Mouse (Mus musculus) layer of hippocampus, adult 2 months (tissue): ENCODE results near the gene Pnpla2. TPM values are rescaled to one million over a fixed set of nuclear protein-coding genes. Genes with fewer than 3 reads are reported as not detected.

Experiments
- DNase-seq, 2 experiments: peaks; one replicate each; pipeline ENCODE4 v3.0.0; 2022; ENCODE audit warnings: low spot score in 2 of 2
- H3K27ac ChIP-seq: fragments of 200-600 bp; 2 replicates; pipeline ENCODE4 v1.8.1; 2022
- H3K4me3 ChIP-seq: fragments of 200-600 bp; 2 replicates; pipeline ENCODE4 v1.8.1; 2022; ENCODE audit warnings: mild to moderate bottlenecking
- CTCF ChIP-seq: fragments of 200-600 bp; conservative IDR thresholded peaks from 2 replicates; pipeline ENCODE4 v1.8.1; 2022; ENCODE audit warnings: antibody characterized with exemption, mild to moderate bottlenecking, moderate library complexity
- total RNA-seq, 2 experiments: library from RNA; stranded (reverse); gene quantifications; 2 replicates each; pipeline ENCODE4 v1.2.3; 2021

The Pnpla2 gene
- total RNA-seq, 2 experiments from 2014 or later, result 25.1 to 28.3 TPM

DNA sequence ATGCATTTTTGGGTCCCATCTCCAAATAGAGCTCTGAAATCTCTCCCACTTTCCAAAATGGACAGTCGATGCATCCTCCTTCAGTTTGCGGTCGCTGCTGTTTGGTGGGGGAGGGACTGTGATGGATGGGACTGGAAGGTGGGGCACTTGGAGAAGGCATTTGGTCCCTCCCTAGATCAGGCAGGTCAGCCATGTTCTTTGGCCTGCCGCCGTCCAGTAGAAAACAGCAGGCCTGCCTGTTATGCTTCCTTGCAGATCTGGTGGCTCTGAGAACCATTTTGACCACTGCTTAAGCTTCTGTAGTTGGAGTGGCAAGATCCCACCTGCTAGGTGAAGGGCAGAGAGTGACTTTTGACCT is 13.1 kb downstream of the Pnpla2 start:
- peak overlapping the region; percentile 59 for H3K4me3 ChIP-seq
- DNase-seq, result no peak
- H3K27ac ChIP-seq, result peak overlapping the region; percentile 74
- TF ChIP-seq CTCF, result no peak

DNA sequence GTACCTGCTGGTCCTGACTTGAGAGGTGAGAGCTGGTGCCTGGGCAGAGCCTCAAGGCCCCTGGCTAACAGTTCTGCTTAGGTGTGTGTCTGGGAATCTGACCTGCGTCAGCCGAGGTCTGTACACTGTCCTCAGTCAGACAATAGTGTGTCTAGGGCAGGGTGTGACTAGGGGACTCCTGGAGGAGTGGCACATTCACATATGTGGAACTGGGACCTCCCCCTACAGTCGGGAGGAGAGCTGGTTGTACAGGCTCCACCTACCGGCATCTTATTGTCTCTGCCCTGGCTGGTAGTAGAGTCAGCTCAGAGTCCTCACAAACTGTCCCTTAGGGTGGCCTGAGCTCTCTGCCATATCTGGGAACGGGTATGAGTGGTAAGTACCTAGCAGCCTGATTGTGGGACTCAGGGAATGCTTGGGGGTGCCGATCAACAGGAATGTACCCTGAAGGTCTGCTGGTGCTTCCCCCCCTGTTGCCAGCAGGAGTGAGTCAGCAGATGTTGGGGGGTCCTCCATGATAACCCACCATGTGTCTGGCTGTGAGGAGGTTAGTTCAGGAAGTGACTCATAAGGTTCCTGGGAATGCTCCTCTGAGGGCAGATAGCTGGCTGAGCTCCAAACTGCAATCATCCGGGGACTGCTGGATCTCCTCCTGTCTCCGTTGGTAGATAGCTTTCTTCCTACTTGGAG is 13.7 kb downstream of the Pnpla2 start:
- Histone ChIP-seq H3K4me3 (peak overlapping the region; percentile 59), H3K27ac (peak overlapping the region; percentile 74)
- TF ChIP-seq CTCF, result peak; percentile 74
- peak; percentile 38 to 47 for DNase-seq

DNA sequence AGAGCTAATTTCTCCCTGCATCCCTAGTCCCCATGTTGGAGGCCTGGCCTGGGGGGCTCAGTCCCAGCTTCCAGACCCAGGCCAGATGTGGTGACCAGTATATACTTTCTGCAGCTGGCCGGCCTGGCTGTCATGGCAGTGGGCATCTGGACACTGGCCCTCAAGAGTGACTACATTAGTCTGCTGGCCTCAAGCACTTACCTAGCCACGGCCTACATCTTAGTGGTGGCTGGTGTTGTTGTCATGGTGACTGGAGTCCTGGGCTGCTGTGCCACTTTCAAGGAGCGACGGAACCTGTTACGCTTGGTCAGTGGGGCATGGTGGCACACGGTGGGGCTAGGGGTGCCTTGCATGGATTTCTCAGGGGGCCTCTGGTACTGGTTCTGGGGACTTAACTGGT is 14.4 kb downstream of the Pnpla2 start:
- no peak for DNase-seq
- peak overlapping the region; percentile 74 for H3K27ac ChIP-seq
- peak overlapping the region; percentile 27; the same call in 1 of the 2 replicates for H3K4me3 ChIP-seq
- TF ChIP-seq CTCF, result no peak

DNA sequence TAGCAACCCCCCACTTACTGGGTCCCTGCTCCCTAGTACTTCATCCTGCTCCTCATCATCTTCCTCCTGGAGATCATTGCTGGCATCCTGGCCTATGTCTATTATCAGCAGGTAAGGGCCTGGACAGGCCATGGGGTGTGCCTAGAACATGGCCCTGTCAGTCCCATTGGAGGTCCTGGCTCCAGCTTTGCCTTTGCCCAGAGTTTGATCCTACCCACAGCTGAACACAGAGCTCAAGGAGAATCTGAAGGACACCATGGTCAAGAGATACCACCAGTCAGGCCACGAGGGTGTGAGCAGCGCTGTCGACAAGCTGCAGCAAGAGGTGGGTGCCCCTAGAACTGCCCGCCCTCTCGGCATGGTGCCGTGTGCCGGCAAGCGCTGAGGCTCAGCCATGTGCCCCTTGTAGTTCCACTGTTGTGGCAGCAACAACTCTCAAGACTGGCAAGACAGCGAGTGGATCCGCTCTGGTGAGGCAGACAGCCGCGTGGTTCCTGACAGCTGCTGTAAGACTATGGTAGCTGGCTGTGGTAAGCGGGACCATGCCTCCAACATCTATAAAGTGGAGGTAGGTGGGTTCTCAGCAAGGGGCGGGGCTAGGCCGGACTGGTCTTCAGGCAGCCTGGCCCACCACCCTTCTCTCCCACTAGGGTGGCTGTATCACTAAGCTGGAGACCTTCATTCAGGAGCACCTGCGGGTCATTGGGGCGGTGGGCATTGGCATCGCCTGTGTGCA is 15.1 kb downstream of the Pnpla2 start:
- DNase-seq, result no peak
- Histone ChIP-seq H3K4me3 (no peak overlapping the region), H3K27ac (no peak overlapping the region)
- no peak for TF ChIP-seq CTCF

DNA sequence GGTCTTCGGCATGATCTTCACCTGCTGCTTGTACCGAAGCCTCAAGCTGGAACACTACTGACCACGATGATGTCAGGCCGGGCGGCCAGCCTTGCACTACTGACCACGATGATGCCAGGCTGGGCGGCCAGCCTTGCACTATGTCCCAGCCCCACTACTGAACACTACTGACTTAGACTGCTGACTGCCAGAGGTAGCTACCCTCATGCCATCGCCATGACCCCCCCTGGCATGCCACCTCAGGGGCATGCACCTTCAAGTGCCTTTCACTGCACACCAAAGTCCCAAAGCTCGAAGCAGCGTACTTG is 15.6 kb downstream of the Pnpla2 start:
- no peak overlapping the region for H3K4me3 ChIP-seq
- TF ChIP-seq CTCF, result no peak
- no peak overlapping the region for H3K27ac ChIP-seq
- no peak for DNase-seq

DNA sequence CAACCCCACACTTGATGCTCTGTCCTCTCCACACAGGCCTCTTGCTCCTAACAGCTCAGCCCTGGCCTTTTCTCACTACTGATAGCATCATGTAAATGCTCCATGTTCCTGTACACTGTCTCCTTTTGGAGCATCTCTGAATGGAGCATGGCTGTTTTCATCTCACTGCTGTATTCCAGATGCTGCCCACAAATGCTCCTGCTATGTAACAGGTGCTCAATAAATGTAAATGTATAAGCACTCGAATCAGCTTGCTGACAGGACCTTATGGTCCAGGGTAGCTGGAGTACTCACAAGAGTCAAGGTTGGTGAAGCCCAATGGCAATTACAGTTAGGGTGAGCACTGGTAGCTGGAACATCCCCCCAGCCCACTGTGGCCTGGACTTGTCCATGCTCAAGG is 16.2 kb downstream of the Pnpla2 start:
- no peak overlapping the region for H3K4me3 ChIP-seq
- no peak for DNase-seq
- no peak for TF ChIP-seq CTCF
- no peak overlapping the region for H3K27ac ChIP-seq

DNA sequence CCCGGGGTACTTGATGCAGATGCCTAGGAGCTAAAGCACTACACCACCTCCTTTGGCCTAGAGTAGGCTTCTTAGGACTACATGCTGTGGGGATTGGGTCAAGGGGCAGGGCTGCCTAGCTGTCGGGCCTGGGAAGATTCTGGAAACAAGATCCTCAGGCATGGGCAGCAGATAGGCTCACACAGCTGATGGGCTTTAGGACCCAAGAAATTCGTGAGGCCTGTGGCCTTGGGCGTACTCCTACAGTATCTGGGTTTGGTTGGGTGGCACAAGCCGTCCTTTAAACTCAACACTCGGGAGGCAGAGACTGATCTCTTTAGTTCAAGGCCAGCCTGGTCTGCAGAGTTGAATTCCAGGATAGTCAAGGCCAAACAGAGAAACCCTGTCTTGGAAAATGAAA is 17.2 kb downstream of the Pnpla2 start:
- no peak for TF ChIP-seq CTCF
- Histone ChIP-seq H3K27ac (no peak overlapping the region), H3K4me3 (no peak overlapping the region)
- no peak for DNase-seq

DNA sequence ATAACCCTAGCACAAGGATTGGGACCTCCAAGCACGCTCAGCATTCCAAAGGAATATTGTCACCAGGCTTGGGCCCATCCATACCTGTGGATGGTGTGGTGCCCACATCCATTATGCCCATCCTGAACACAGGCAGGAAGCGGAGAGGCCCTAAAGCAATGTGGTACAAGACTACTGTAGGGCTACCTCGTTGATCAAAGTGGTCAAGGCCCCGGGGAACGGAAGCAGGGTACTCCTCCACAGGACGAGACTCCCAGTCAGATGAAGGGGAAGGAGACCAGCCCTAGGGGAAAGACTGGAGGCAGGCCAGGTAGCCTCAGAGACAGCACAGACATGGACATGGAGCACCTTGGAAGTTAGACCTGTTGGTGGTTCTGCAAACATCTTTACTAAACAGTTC is 17.8 kb downstream of the Pnpla2 start:
- no peak overlapping the region for H3K27ac ChIP-seq
- H3K4me3 ChIP-seq, result no peak overlapping the region
- TF ChIP-seq CTCF, result no peak
- DNase-seq, result no peak

DNA sequence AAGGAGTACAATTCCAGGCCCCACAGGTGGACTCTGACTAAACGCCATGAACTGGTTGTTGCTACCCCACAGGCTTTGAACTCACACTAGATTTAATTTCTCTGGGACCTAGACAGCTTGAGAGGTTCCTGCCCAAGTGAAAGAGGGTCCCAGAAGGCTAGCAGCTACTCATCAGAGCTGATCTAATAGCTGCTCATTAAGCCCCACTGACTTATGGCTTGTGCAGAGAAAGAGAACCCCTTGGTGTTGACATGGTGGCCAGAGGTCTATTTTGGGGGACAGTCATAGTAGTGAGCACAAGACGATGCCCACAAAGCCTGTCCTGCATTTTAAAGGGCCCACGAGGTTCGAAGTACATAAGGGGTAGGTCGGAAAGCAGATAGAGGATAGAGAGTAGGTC is 19.2 kb downstream of the Pnpla2 start:
- TF ChIP-seq CTCF, result no peak
- no peak for DNase-seq
- peak overlapping the region; percentile 99; the same call in 1 of the 2 replicates for H3K27ac ChIP-seq

DNA sequence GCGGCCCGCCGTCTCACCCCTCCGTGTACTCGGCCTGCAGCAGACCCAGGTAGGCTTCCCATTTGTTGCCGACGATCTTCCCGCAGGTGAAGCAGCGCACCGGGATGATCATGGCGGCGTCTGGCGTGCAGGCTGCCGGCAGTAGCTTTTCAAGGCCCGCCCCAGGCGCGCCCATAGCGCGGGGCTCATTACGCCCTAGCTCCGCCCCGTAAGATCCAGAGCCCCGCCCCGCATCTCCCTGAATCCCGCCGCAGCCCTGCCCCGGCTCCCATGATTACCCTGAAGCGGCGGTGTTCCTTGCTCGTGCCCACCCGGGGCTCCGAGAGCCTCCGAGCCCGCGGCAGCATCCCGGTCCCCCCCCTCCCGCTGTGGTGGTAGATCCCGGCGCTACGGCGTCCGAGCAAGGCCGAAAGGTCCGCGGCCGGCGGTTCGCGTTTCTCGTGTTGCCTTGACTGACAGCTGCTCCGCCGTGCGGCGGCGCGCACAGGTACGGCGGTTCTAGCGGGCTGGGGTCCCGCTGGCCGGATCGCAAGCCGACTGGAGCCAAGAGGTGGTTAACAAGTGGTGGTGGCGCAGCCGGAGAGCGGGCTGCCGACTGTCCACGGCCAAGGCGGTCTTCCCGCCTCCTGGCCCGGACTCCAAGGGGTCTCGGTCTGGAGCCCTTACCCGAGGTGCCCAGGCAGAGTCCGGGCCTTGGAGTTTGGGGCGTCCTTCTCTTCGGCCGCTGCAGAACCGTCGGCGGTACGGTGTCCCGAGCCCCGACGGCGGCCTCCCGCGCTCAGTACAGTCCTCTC is 20.2 kb downstream of the Pnpla2 start, which contains the start of the genes Polr2l and Tspan4:
Polr2l (minus strand) TSS at position 122 of the 794 bp plus-strand sequence.
Tspan4 (plus strand) TSS at position 230 of the 794 bp plus-strand sequence.
- 0 out of 2 replicates have a peak, but pooled peaks have one; percentile 17 for TF ChIP-seq CTCF
- peak; percentile 69 to 75 for DNase-seq
- peak within 1 kb of the TSS; percentile 99 for H3K27ac ChIP-seq
- peak within 1 kb of the TSS; percentile 86 for H3K4me3 ChIP-seq

More for the DNA sequence above, 19.2 kb downstream of the Pnpla2 start:
- peak overlapping the region; percentile 86 for H3K4me3 ChIP-seq

DNA sequence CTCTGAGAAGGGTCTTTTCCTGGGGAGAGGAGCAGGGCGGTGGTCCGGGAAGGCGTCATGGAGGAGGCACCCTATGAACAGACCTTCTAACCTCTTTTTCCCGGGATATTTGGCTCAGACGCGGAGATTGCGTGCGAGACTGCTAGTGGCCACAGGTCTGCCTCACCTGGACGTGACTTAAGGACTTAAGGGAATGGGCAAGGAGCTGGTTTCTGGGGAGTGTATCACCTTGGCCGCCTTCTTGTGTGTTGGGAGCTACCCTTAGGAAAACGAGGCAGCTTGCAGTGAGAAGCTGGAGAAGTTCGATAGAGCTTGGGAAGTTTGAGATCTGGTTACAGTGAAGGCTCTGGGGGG is 20.8 kb downstream of the Pnpla2 start:
- DNase-seq, result no peak
- no peak for TF ChIP-seq CTCF
- peak overlapping the region; percentile 99 for H3K27ac ChIP-seq
- peak overlapping the region; percentile 86 for H3K4me3 ChIP-seq

DNA sequence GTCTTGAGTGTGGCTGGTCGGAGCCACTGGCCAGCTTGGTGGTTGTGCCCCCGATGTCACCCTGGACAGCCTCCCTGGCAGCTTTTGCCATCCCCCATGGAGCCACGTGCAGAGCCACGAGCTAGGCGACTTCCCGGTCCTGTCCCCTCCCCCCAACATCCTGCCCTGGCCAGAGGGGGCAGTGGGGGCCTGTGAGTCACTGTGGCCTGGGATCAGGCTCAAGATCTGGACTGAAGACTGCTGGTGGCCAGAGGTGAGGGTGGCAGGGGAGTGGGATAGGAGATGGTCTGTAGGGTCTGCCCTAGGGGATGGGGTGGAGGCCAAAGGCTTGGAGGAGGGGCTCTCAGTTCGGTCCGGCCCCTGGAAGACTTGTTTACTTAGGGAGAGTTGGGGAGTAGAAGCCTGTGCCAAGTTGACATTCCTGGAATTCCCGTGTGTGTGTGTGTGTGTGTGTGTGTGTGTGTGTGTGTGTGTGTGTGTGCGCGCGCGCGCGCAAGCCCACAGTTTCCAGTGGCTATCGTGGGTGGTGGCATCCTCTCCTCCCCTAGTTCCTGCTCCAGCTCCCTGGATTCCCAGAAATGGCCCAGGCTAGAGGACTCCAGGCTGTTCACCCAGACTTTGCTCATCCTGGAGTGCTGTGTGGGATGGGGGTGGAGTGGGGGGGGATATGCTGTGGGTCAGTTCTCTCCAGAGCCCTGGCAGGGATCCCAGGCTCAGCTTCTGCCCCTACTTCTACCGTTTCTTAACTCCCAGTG is 21.4 kb downstream of the Pnpla2 start:
- peak overlapping the region; percentile 86 for H3K4me3 ChIP-seq
- peak overlapping the region; percentile 99 for H3K27ac ChIP-seq
- DNase-seq, result no peak
- TF ChIP-seq CTCF, result peak; percentile 41
